Mouse (Mus musculus) megakaryocyte, embryonic 14.5 days (primary cell): ENCODE data around the gene Rab29. TPM values are rescaled to one million over a fixed set of nuclear protein-coding genes. Genes with fewer than 3 reads are reported as not detected.

Source experiments
- H3K27me3 ChIP-seq: replicated peaks from 2 replicates; pipeline ENCODE3; 2012; ENCODE audit warnings: inconsistent platforms
- H3K36me3 ChIP-seq: replicated peaks from 2 replicates; pipeline ENCODE3; 2012; ENCODE audit warnings: low read length, inconsistent platforms, mixed read lengths
- H3K4me1 ChIP-seq: 2 replicates; pipeline ENCODE4 v1.6.1; 2012; ENCODE audit warnings: inconsistent platforms
- H3K4me3 ChIP-seq: replicated peaks from 2 replicates; pipeline ENCODE3; 2012; ENCODE audit warnings: moderate library complexity, mild to moderate bottlenecking, inconsistent platforms
- H3K9me3 ChIP-seq: 2 replicates; pipeline ENCODE4 v1.6.1; 2012; ENCODE audit warnings: inconsistent platforms
- FLI1 ChIP-seq: IDR thresholded peaks from 2 replicates; pipeline ENCODE4 v1.6.1; 2012; ENCODE audit warnings: low read length, inconsistent platforms, mixed read lengths
- GATA1 ChIP-seq: IDR thresholded peaks from 3 replicates; pipeline ENCODE4 v1.6.1; 2012; ENCODE audit warnings: mixed read lengths, low read length, inconsistent platforms, borderline replicate concordance
- polyA plus RNA-seq: library from polyadenylated mRNA; stranded (reverse); fragments of >175 nt; gene quantifications from 2 replicates; pipeline ENCODE4 v1.2.3, GENCODE M21; 2012; ENCODE audit warnings: low replicate concordance; ENCODE audit not compliant: insufficient read depth

Gene Rab29
- polyA plus RNA-seq, 1 experiment: 8.8 TPM

DNA sequence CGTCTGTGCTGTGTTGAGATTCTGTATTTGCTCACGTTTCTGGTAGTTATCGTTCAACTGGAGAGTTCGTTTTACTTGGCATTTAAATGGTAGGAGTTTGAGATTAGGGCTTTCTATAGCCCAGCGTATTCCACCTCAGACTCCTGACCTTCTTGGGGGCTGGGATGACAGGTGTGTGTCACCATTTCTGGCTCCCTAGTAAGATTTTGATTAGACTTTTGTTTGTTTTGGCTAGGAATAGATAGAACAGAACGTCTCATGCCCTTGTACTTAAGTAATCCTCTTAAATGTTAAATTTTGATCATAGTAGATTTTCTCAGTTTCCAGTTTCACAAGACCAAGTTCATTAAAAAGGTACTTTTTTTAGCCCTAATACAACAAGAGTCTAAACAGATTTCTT is 50.6 kb downstream of the Rab29 start:
- peaks cover 45% of the 10 kb centered on the region for H3K4me1 ChIP-seq
- H3K9me3 ChIP-seq: no peaks in the 10 kb centered on the region
- peaks cover 68% of the 10 kb centered on the region for H3K36me3 ChIP-seq
- no peak for TF ChIP-seq FLI1
- no peak for TF ChIP-seq GATA1
- H3K27me3 ChIP-seq: no peaks in the 10 kb centered on the region
- no peak overlapping the region for H3K4me3 ChIP-seq

DNA sequence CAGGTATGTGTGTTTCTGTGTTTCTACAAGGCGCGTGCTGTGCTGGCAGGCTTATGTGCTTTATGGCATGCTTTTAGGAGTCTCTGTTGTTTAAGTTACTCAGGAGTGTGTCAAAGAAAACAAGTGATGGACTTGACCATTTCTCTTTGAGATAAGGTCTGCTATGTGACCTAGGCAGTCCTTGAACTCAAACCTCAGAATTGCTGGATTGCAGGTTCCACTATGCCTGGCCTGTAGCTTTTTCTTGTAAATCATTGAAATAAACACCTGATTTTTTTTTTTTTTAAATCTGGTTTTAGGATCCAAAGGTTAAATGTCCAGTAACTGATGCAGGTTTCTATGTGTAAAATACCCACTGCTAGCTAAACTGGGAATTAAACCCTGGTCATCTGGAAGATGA is 52.0 kb downstream of the Rab29 start:
- Histone ChIP-seq H3K4me1 (peaks cover 38% of the 10 kb centered on the region), H3K27me3 (no peaks in the 10 kb centered on the region), H3K36me3 (peaks cover 77% of the 10 kb centered on the region), H3K9me3 (no peaks in the 10 kb centered on the region), H3K4me3 (no peak overlapping the region)
- TF ChIP-seq GATA1 (no peak), FLI1 (no peak)

DNA sequence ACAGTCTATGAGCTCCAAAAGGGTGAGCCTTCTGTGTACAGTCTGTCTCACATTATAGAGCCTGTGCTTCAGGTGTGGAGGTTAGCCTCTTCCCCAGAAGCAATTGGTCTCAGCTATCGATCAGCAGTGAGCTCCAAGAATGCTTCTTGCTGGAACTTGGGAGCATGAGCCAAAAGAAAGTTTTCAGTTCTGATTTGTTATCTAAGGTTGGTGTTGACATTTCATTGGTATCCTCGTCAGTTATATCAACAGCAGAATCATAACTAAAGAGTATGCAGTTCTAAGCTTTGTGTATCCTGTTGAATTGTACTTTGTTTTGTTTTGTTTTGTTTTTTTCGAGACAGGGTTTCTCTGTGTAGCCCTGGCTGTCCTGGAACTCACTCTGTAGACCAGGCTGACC is 55.1 kb downstream of the Rab29 start:
- Histone ChIP-seq H3K27me3 (no peaks in the 10 kb centered on the region), H3K4me3 (no peak overlapping the region), H3K9me3 (no peaks in the 10 kb centered on the region), H3K36me3 (peaks cover 91% of the 10 kb centered on the region), H3K4me1 (peaks cover 30% of the 10 kb centered on the region)
- TF ChIP-seq FLI1 (no peak), GATA1 (no peak)

Other genes with a start within 250 kb of the Rab29 start
- gene Ctse, start 228.9 kb upstream of the Rab29 start, polyA plus RNA-seq: 4.2 TPM in 1 of 2 replicates, not detected in the other
- 2.3 TPM in 1 of 2 replicates, not detected in the other for gene Rab7b, start 178.5 kb upstream of the Rab29 start, polyA plus RNA-seq
- not detected in 2 replicates for gene Slc26a9, start 123.2 kb upstream of the Rab29 start, polyA plus RNA-seq
- not detected in 2 replicates for gene Pm20d1, start 69.8 kb upstream of the Rab29 start, polyA plus RNA-seq
- gene Slc41a1, start 39.7 kb upstream of the Rab29 start, polyA plus RNA-seq: 8.1 and 16.5 TPM in 2 replicates
- gene Nucks1, start 43.3 kb downstream of the Rab29 start, polyA plus RNA-seq: 6.3 and 16.9 TPM in 2 replicates
- gene Slc45a3, start 95.7 kb downstream of the Rab29 start, polyA plus RNA-seq: 1.1 TPM in 1 of 2 replicates, not detected in the other
- 1.6 and 2.2 TPM in 2 replicates for gene Elk4, start 140.4 kb downstream of the Rab29 start, polyA plus RNA-seq
- not detected in 2 replicates for gene Mfsd4a, start 200.8 kb downstream of the Rab29 start, polyA plus RNA-seq